Mouse (Mus musculus): ENCODE measurements at regions not wholly inside any gene's neighbourhood (a gene's known extent, or its start where the extent isn't known, plus 50 kb on each side); places are given as distances from the start of the nearest gene placed in this dataset.

DNA sequence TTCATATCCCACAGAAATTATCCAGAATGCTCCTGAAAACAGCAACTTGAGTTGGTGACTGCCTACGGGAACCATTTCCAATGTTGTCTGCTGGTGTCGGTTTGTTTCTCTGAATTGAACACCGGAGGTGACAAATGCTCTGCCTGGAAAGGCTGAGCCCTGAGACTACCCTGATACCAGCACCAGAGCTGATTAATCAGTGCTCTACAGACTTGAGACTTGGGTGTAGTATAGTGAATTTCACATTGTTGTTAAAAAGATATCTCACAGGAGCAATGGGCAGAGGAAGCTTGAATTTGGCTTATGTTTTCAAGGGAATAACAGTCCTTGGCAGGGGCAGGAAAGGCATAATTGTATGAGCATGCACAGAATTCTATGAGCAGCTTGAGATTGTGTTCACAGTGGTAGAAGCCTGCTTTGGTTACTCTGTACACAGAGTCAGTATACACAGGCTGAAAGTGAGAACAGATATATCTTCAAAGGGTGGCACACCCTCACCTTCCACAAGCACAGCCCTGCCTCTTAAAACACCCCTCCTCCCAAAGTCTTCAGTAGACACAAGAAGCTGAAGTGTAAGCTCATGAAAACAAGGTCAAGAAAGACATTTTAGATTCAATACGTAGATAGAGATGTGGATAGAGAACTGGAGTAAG is 447.1 kb downstream of the Meis1 start:
- 82% methylated on average over 4 of the region's 4 CpGs for WGBS

DNA sequence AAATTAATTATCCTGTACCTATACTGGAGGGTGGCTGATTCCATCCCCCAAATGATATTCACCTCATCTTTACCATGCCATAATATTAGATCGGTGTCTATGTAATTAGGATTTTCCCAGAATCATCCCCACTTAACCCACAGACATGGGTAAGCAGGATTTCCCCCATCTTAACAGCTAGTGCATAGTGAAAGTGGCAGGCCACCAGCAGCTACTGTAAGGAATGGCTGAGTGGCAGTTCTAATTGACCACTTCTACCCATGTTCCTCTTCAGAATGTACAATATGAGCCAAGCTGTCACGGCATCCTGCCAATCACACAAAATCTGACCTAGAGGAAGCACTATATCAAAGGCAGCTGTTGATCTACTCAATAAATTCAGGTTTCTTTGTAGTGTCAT is 455.8 kb downstream of the Meis1 start:
- Histone ChIP-seq H3K9me3 (replicated peaks) (no peaks in the 10 kb centered on the region), H3K9ac (no peak overlapping the region), H3K4me3 (no peak overlapping the region), H3K4me2 (no peak overlapping the region), H3K4me1 (replicated peaks) (no peaks in the 10 kb centered on the region), H3K27me3 (replicated peaks) (no peaks in the 10 kb centered on the region), H3K27ac (ENCODE audit: poor library complexity, severe bottlenecking) (no peak overlapping the region), H3K36me3 (no peaks in the 10 kb centered on the region)
- WGBS: 81% methylated on average over 2 of the region's 2 CpGs
- no peak for ATAC-seq (ENCODE audit: insufficient number of reproducible peaks, low FRiP score)

More for the DNA sequence above, 447.1 kb downstream of the Meis1 start:
- H3K4me3 ChIP-seq: no peak overlapping the region
- H3K27ac ChIP-seq (ENCODE audit: poor library complexity, severe bottlenecking): no peak overlapping the region
- no peak overlapping the region for H3K9ac ChIP-seq
- no peaks in the 10 kb centered on the region for H3K9me3 ChIP-seq (replicated peaks)
- no peaks in the 10 kb centered on the region for H3K4me1 ChIP-seq (replicated peaks)
- no peak overlapping the region for H3K4me2 ChIP-seq
- H3K27me3 ChIP-seq (replicated peaks): no peaks in the 10 kb centered on the region
- no peaks in the 10 kb centered on the region for H3K36me3 ChIP-seq
- no peak for ATAC-seq (ENCODE audit: insufficient number of reproducible peaks, low FRiP score)

DNA sequence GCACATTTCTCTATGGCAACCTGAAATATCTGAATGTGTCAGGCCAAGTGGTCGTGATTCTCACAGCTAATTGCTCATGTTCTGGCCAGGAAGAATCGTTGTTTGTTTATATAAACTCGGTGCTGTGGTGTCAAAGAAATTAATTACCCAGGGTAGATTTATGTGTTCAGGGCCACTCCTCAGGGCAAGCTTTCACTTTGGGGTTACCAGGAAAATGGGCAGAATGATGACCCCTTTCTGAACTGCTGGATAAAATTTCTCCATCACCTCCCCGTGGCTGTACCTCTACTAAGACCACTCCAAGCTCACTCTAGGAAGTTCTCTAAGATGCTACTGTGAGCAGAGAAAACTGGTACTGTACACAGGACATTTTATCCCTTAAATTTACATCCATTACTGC is 460.1 kb downstream of the Meis1 start:
- no peak overlapping the region for H3K9ac ChIP-seq
- H3K4me1 ChIP-seq (replicated peaks): no peaks in the 10 kb centered on the region
- H3K4me3 ChIP-seq: no peak overlapping the region
- H3K27ac ChIP-seq (ENCODE audit: poor library complexity, severe bottlenecking): no peak overlapping the region
- ATAC-seq (ENCODE audit: insufficient number of reproducible peaks, low FRiP score): no peak
- H3K36me3 ChIP-seq: no peaks in the 10 kb centered on the region
- H3K9me3 ChIP-seq (replicated peaks): peaks cover 3% of the 10 kb centered on the region; the same call in 1 of the 2 replicates
- no peaks in the 10 kb centered on the region for H3K27me3 ChIP-seq (replicated peaks)
- no peak overlapping the region for H3K4me2 ChIP-seq
- WGBS: 48% methylated on average over 4 of the region's 4 CpGs

DNA sequence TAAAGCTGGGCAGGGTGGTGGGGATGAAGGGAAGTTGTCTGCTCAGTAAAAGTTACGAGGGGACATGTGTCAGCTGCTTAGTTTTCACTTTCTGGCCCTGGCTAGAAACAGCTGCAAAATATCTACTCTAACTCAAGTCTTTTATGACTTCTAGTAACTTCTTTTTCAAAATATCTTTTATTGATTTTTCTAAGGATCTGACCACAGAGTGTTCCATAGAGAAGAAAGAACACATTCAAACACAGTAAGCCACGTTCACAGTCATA is 483.3 kb downstream of the Meis1 start:
- no peak for ATAC-seq (ENCODE audit: insufficient number of reproducible peaks, low FRiP score)

DNA sequence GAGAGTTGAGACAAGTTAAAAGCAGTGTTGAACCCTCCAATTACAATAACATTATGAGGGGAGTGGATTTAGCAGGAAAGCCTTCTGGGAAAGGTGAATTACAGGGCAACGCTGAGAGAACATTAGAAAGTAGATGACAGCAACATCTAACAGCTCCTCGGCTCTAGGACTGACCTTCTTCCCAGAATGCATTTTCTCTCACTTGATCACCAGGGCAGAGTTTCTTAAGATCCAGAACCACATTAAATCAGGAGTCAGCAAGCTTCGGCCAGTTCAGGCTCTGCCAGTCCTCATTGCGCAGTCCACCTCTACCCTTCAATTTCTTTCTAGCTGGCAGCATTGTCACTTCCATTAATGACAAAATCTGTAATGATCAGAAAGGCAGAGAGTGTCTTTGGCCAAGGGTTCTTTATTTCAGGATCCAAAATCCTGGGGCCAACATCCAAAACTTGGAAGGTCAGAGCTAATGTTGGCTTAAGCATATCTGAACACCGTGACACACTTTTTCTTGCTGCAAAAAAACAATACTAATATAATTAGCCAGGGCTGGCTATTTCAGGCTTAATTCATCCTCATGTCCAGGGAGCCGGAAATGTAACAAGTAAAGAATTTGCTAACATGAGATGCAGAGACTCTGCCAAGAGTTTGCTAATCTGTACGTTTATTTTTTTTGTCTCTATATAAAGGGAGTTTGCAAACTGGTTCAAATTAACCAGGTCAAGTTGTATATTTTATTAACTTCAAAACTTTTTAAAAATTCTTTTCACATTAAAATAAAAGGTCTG is 483.8 kb downstream of the Meis1 start:
- no peak overlapping the region for H3K4me3 ChIP-seq
- no peak for ATAC-seq (ENCODE audit: insufficient number of reproducible peaks, low FRiP score)
- no peaks in the 10 kb centered on the region for H3K27me3 ChIP-seq (replicated peaks)
- H3K9me3 ChIP-seq (replicated peaks): no peaks in the 10 kb centered on the region
- no peak overlapping the region for H3K9ac ChIP-seq
- no peak overlapping the region for H3K27ac ChIP-seq (ENCODE audit: poor library complexity, severe bottlenecking)
- H3K36me3 ChIP-seq: no peaks in the 10 kb centered on the region
- no peaks in the 10 kb centered on the region for H3K4me1 ChIP-seq (replicated peaks)
- WGBS: 71% methylated on average over 7 of the region's 7 CpGs
- H3K4me2 ChIP-seq: no peak overlapping the region

More for the DNA sequence above, 483.3 kb downstream of the Meis1 start:
- H3K36me3 ChIP-seq: no peaks in the 10 kb centered on the region
- no peak overlapping the region for H3K9ac ChIP-seq
- no peak overlapping the region for H3K4me3 ChIP-seq
- H3K27ac ChIP-seq (ENCODE audit: poor library complexity, severe bottlenecking): no peak overlapping the region
- no peak overlapping the region for H3K4me2 ChIP-seq
- no peaks in the 10 kb centered on the region for H3K27me3 ChIP-seq (replicated peaks)
- H3K9me3 ChIP-seq (replicated peaks): no peaks in the 10 kb centered on the region
- H3K4me1 ChIP-seq (replicated peaks): no peaks in the 10 kb centered on the region
- WGBS: 59% methylated on average over 2 of the region's 2 CpGs

DNA sequence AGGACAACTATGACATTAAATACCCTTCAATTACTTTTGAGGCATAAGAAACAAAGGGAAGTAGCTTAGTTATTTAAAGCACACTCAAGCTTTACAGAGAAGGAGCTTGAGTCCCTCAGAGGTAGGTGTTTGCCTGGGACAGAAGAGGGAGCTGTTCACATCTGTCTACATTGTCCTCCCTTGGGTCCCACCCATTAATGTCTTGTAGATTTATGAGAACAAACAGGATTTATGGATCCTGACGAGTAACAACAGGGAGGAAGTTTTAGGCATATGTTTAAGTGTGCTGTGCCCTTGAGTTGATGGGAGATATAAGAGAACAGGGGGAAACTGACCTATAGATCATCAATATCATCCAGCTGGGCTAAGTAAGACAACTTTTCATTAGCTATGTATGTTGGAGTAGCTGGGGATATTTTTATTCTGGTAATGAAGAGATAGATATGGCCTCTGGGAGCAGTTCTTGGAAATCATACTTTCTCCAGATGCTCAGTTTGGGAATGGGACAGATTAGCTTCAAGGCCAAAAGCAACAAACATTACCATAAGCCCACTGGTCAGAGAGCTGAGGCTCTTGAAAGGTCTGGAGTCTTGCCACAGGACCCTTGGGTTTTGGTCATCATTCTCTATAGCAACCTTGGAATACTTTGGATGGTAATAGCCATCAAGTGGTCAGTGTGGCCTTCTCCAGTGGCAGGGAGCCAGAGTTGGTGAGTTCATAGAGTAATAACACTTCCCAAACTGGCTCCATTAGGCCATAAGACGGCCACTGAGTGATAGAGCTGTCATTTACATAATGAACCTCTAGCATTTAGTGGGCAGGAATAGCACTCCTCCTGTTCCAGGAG is 487.3 kb downstream of the Meis1 start:
- Histone ChIP-seq H3K9me3 (replicated peaks) (no peaks in the 10 kb centered on the region), H3K4me2 (no peak overlapping the region), H3K4me1 (replicated peaks) (no peaks in the 10 kb centered on the region), H3K27ac (ENCODE audit: poor library complexity, severe bottlenecking) (no peak overlapping the region), H3K4me3 (no peak overlapping the region), H3K27me3 (replicated peaks) (no peaks in the 10 kb centered on the region), H3K9ac (no peak overlapping the region), H3K36me3 (no peaks in the 10 kb centered on the region)
- WGBS: 57% methylated on average over 2 of the region's 2 CpGs
- ATAC-seq (ENCODE audit: insufficient number of reproducible peaks, low FRiP score): no peak

DNA sequence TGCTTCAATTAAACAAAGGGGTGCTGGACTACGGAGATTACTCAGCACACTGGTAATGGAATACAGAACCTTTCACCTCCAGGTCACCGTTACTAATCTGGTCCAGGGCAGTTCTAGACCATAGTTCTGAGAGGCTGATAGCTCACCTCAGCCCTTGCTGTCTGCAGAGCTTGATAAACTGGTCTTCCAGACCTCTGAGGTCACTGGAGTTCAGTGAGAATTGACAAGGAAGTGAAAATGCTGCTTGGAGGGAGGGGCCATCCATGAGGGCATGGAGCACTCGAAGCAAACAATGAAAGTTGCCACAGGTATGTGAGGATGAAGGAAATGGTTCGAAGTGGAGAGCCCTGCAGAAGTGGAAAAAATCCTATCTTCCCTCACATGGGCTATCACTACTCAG is 490.2 kb downstream of the Meis1 start:
- 57% methylated on average over 4 of the region's 4 CpGs for WGBS
- ATAC-seq (ENCODE audit: insufficient number of reproducible peaks, low FRiP score): no peak
- no peaks in the 10 kb centered on the region for H3K27me3 ChIP-seq (replicated peaks)

DNA sequence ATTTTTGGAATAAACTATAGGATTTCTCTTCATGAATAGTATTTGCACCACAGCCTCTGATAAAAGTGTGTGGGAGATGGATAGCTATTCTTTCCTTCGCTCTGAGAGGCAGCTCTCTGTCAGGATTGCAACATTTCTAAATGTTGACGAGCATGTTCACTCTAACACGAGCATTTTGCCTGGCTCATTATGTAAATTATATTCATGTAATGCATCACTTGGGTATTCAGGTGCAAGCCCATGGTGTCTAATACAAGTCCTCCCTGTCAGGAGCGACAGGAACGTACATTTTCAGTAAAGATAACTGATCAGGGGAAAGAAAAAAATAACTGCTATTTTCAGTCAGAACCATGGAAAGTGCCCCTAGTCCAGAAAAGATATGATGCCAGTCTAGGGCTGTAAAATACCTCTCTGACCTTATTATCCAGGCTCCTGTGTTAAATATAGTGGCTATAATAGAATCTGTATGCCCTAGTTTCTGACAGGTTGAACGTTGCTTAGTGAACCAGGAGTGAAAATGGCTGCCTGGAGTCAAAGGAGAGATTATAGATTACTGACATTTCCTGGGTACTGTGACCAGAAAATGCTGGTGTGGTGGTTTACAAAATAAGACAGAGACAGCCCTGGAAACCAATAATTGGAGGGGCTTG is 523.6 kb downstream of the Meis1 start:
- Histone ChIP-seq H3K9ac (no peak overlapping the region), H3K36me3 (no peaks in the 10 kb centered on the region), H3K9me3 (replicated peaks) (no peaks in the 10 kb centered on the region), H3K4me1 (replicated peaks) (no peaks in the 10 kb centered on the region), H3K27ac (ENCODE audit: poor library complexity, severe bottlenecking) (no peak overlapping the region), H3K27me3 (replicated peaks) (no peaks in the 10 kb centered on the region), H3K4me2 (no peak overlapping the region), H3K4me3 (no peak overlapping the region)
- ATAC-seq (ENCODE audit: insufficient number of reproducible peaks, low FRiP score): no peak
- 62% methylated on average over 6 of the region's 6 CpGs for WGBS

More for the DNA sequence above, 490.2 kb downstream of the Meis1 start:
- Histone ChIP-seq H3K4me2 (no peak overlapping the region), H3K9me3 (replicated peaks) (no peaks in the 10 kb centered on the region), H3K9ac (no peak overlapping the region), H3K27ac (ENCODE audit: poor library complexity, severe bottlenecking) (no peak overlapping the region), H3K4me3 (no peak overlapping the region), H3K36me3 (no peaks in the 10 kb centered on the region), H3K4me1 (replicated peaks) (no peaks in the 10 kb centered on the region)

DNA sequence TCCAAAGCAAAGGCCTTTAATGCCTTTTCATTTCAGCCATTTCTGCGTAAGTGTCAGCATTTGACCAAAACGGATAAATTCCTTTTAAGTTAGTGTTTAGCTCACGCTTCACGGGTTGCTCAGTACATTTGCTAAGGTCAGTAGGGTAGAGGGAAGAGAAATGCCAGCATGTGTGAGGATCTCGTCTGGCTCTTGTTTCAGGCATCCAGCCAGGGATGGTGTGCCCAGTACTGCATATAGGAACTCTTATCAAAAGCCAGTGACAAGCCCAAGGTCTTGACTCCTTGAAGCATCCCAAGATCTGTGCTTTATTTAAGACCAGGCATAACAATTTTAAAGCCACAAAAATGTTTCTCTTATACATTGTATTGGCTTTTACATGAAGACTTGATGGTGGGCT is 524.8 kb downstream of the Meis1 start:
- Histone ChIP-seq H3K27me3 (replicated peaks) (no peaks in the 10 kb centered on the region), H3K4me1 (replicated peaks) (no peaks in the 10 kb centered on the region), H3K36me3 (no peaks in the 10 kb centered on the region), H3K27ac (ENCODE audit: poor library complexity, severe bottlenecking) (no peak overlapping the region), H3K4me2 (no peak overlapping the region), H3K9me3 (replicated peaks) (no peaks in the 10 kb centered on the region), H3K4me3 (no peak overlapping the region), H3K9ac (no peak overlapping the region)
- ATAC-seq (ENCODE audit: insufficient number of reproducible peaks, low FRiP score): no peak
- WGBS: 71% methylated on average over 5 of the region's 5 CpGs

DNA sequence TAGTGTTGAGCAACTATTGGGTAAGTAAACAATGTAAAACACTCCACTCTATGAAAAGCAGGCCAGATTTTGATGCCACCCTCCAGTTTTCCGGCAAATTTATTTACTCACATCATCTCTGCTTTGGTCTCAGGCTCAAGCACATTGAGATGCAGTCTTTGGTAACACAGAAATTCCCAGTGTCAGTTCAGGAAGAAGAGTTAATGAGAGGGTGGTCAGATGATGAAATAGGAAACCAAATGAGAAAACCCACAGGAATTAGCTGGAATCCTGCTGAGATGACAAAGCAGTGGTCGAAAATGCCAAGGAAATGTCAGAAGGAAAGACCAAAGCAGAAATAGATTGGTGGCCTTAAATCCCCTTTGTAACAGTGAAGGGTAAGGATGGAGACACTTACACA is 525.7 kb downstream of the Meis1 start:
- no peak overlapping the region for H3K4me2 ChIP-seq
- 46% methylated on average over 2 of the region's 2 CpGs for WGBS
- ATAC-seq (ENCODE audit: insufficient number of reproducible peaks, low FRiP score): no peak

More for the DNA sequence above, 525.7 kb downstream of the Meis1 start:
- Histone ChIP-seq H3K9ac (no peak overlapping the region), H3K27ac (ENCODE audit: poor library complexity, severe bottlenecking) (no peak overlapping the region), H3K36me3 (no peaks in the 10 kb centered on the region), H3K4me1 (replicated peaks) (no peaks in the 10 kb centered on the region), H3K4me3 (no peak overlapping the region), H3K9me3 (replicated peaks) (no peaks in the 10 kb centered on the region), H3K27me3 (replicated peaks) (no peaks in the 10 kb centered on the region)
